Mouse (Mus musculus): ENCODE measurements at regions not wholly inside any gene's neighbourhood (a gene's known extent, or its start where the extent isn't known, plus 50 kb on each side); places are given as distances from the start of the nearest gene placed in this dataset.
A peak's percentile ranks its signal among the peaks of the same experiment; 100 is the strongest.

- Histone ChIP-seq H3K9me3 (replicated peaks; ENCODE audit: low read length) (peaks cover 3% of the 10 kb centered on the region), H3K4me1 (ENCODE audit: control insufficient read depth in 1 of 2, insufficient read depth in 2 of 2) (no peaks in the 10 kb centered on the region), H3K4me2 (ENCODE audit: insufficient read depth, low read depth, poor library complexity, severe bottlenecking) (no peak overlapping the region), H3K27ac (ENCODE audit: insufficient read depth, low read depth) (no peak overlapping the region), H3K27me3 (replicated peaks) (no peaks in the 10 kb centered on the region), H3K4me3 (replicated peaks in 1 of 3; ENCODE audit: low read depth in 2 of 3, low read length in 2 of 3, poor library complexity in 1 of 3) (no peak overlapping the region), H3K36me3 (replicated peaks in 1 of 2; ENCODE audit: control insufficient read depth in 1 of 2, insufficient read depth in 1 of 2, low read length in 1 of 2) (no peaks in the 10 kb centered on the region), H3K79me2 (replicated peaks; ENCODE audit: control insufficient read depth, extremely low read depth, insufficient read depth, poor library complexity, severe bottlenecking) (no peaks in the 10 kb centered on the region), H3K9ac (ENCODE audit: insufficient read depth, low read depth) (no peak overlapping the region)
- dilution Hi-C loops (cut with MboI; ENCODE audit: extremely low pct_ligation_motif_present, extremely low pct_unique_long_range_greater_than_20kb, low sequenced_read_pairs), result no loop called here
- in situ Hi-C loops (cut with MboI; ENCODE audit: low pct_ligation_motif_present, low pct_unique_long_range_greater_than_20kb, low sequenced_read_pairs), result loop anchor here (25.0 kb wide), 1 partner anchor 191 kb away; no protein-coding TSS in a partner anchor
- TF ChIP-seq SMC3 (IDR thresholded peaks at IDR 0.05; ENCODE audit: low read depth, low read length), result peak; percentile 44
- TF ChIP-seq CTCF (conservative IDR thresholded peaks at IDR 0.05 in 1 of 2, IDR thresholded peaks at IDR 0.05 in 1 of 2; ENCODE audit: low read depth in 2 of 2, low read length in 2 of 2), result peak; percentile 29 to 59; a peak in 3 of 4 replicates
- no peak for TF ChIP-seq NRF1 (IDR thresholded peaks at IDR 0.05; ENCODE audit: low read depth, low read length)
- TF ChIP-seq MXI1 (IDR thresholded peaks at IDR 0.05; ENCODE audit: low read depth, low read length), result no peak
- peak; percentile 63 for TF ChIP-seq RAD21 (IDR thresholded peaks at IDR 0.05; ENCODE audit: low read depth, low read length)
- TF ChIP-seq CHD2 (IDR thresholded peaks at IDR 0.05; ENCODE audit: low read length), result no peak
- TF ChIP-seq KAT2A (IDR thresholded peaks at IDR 0.05; ENCODE audit: insufficient replicate concordance, low read length), result no peak
- TF ChIP-seq MYC (IDR thresholded peaks at IDR 0.05; ENCODE audit: low read depth, low read length), result no peak
- peak; percentile 61 for DNase-seq (ENCODE audit: extremely low read depth)
Observed at GRCm38 (mm10) chr1:45627840-45628239, 124.8 kb upstream of the Col5a2 start.

DNA sequence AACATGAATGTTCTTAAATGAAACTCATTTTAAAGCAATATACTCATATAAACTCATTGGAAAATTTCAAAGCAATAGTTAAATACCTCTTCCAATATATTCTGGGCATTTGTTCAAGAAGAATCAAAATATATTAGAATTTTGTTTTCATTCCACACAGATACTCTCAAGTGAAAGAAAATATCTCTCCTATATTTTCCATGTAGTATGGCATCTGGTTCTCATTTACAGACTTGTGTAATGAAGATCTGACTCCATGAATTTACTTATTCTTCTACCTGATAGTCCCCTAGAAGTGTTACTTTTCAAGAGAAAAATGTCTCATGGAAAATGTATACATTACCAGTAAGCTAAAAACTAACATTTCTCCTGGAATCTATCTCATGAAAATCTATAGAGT is 144.2 kb upstream of the Col5a2 start:
- TF ChIP-seq ZNF384 (IDR thresholded peaks at IDR 0.05; ENCODE audit: low read depth, low read length) (no peak), MAZ (IDR thresholded peaks at IDR 0.05; ENCODE audit: low read depth, low read length) (no peak), MYC (IDR thresholded peaks at IDR 0.05; ENCODE audit: low read depth, low read length) (no peak), POLR2A (IDR thresholded peaks at IDR 0.05; ENCODE audit: low read depth, low read length) (no peak), TCF12 (IDR thresholded peaks at IDR 0.05; ENCODE audit: low read depth, low read length) (no peak), IRF4 (IDR thresholded peaks at IDR 0.05; ENCODE audit: low read depth, low read length) (no peak), HCFC1 (IDR thresholded peaks at IDR 0.05; ENCODE audit: low read depth, low read length) (no peak), ZC3H11A (IDR thresholded peaks at IDR 0.05; ENCODE audit: low read depth, low read length) (no peak), BHLHE40 (IDR thresholded peaks at IDR 0.05; ENCODE audit: low read depth, low read length) (no peak), ELF1 (IDR thresholded peaks at IDR 0.05; ENCODE audit: low read depth, low read length) (no peak), RCOR1 (conservative IDR thresholded peaks at IDR 0.05; ENCODE audit: low read depth, low read length) (no peak), JUND (conservative IDR thresholded peaks at IDR 0.05; ENCODE audit: low read depth, low read length) (no peak), PAX5 (IDR thresholded peaks at IDR 0.05; ENCODE audit: low read length) (no peak)
- H3K9ac ChIP-seq (ENCODE audit: insufficient read depth, low read depth), result no peak overlapping the region

More for the DNA sequence above, 144.2 kb upstream of the Col5a2 start:
- Histone ChIP-seq H3K79me2 (replicated peaks; ENCODE audit: control insufficient read depth, extremely low read depth, insufficient read depth, poor library complexity, severe bottlenecking) (no peaks in the 10 kb centered on the region), H3K9me3 (replicated peaks; ENCODE audit: low read length) (no peaks in the 10 kb centered on the region), H3K36me3 (replicated peaks in 1 of 2; ENCODE audit: control insufficient read depth in 1 of 2, insufficient read depth in 1 of 2, low read length in 1 of 2) (no peaks in the 10 kb centered on the region), H3K4me3 (replicated peaks in 1 of 3; ENCODE audit: low read depth in 2 of 3, low read length in 2 of 3, poor library complexity in 1 of 3) (no peak overlapping the region), H3K27ac (ENCODE audit: insufficient read depth, low read depth) (no peak overlapping the region), H3K4me1 (ENCODE audit: control insufficient read depth in 1 of 2, insufficient read depth in 2 of 2) (peaks cover 0 to 4% of the 10 kb centered on the region in 2 experiments; a peak in 1 of 4 replicates), H3K4me2 (ENCODE audit: insufficient read depth, low read depth, poor library complexity, severe bottlenecking) (no peak overlapping the region), H3K27me3 (replicated peaks) (no peaks in the 10 kb centered on the region)
- dilution Hi-C loops (cut with MboI; ENCODE audit: extremely low pct_ligation_motif_present, extremely low pct_unique_long_range_greater_than_20kb, low sequenced_read_pairs), result no loop called here
- in situ Hi-C loops (cut with MboI; ENCODE audit: low pct_ligation_motif_present, low pct_unique_long_range_greater_than_20kb, low sequenced_read_pairs), result loop anchor here (25.0 kb wide), 1 partner anchor 210 kb away; no protein-coding TSS in a partner anchor
- DNase-seq (ENCODE audit: extremely low read depth), result no peak

Data from CH12.LX (cell line).